Mouse (Mus musculus) forebrain, embryonic 11.5 days (tissue): ENCODE measurements around the gene Ccnd3. TPM values are rescaled to one million over a fixed set of nuclear protein-coding genes. Genes with fewer than 3 reads are reported as not detected.

Experiments used
- ATAC-seq: fragments of 200-750 bp; cut with Nextera tagmentation; replicated peaks from 2 replicates; pipeline ENCODE4 v1.8.0; 2017; ENCODE audit warnings: moderate TSS enrichment; ENCODE audit not compliant: low FRiP score
- DNase-seq: peaks from one replicate; pipeline ENCODE4 v3.0.0-alpha.2; 2017; ENCODE audit warnings: low spot score
- H3K27ac ChIP-seq: fragments of 300-500 bp; sonication (generic); 2 replicates; pipeline ENCODE4 v1.5.1; 2014; ENCODE audit warnings: low read depth, low read length
- H3K27me3 ChIP-seq: fragments of 300-500 bp; sonication (generic); 2 replicates; pipeline ENCODE4 v1.6.1; 2014; ENCODE audit warnings: mild to moderate bottlenecking, low read length, mixed read lengths; ENCODE audit not compliant: control insufficient read depth, insufficient read depth
- H3K36me3 ChIP-seq: fragments of 300-500 bp; sonication (generic); 2 replicates; pipeline ENCODE4 v1.6.1; 2014; ENCODE audit warnings: mild to moderate bottlenecking, low read length, moderate library complexity, mixed read lengths; ENCODE audit not compliant: control insufficient read depth, insufficient read depth
- H3K4me1 ChIP-seq: fragments of 300-500 bp; sonication (generic); replicated peaks from 2 replicates; pipeline ENCODE4 v1.6.1; 2014; ENCODE audit warnings: low read length, mixed read lengths; ENCODE audit not compliant: control insufficient read depth, insufficient read depth
- H3K4me2 ChIP-seq: fragments of 300-500 bp; sonication (generic); 2 replicates; pipeline ENCODE4 v1.6.1; 2014; ENCODE audit warnings: low read depth, mild to moderate bottlenecking, low read length, moderate library complexity, mixed read lengths; ENCODE audit not compliant: severe bottlenecking
- H3K4me3 ChIP-seq: fragments of 300-500 bp; sonication (generic); 2 replicates; pipeline ENCODE4 v1.5.1; 2014; ENCODE audit warnings: low read depth, low read length
- H3K9ac ChIP-seq: fragments of 300-500 bp; sonication (generic); 2 replicates; pipeline ENCODE4 v1.6.1; 2014; ENCODE audit warnings: low read length
- H3K9me3 ChIP-seq: fragments of 300-500 bp; sonication (generic); 2 replicates; pipeline ENCODE4 v1.6.1; 2016; ENCODE audit warnings: low read length, mixed read lengths; ENCODE audit not compliant: control insufficient read depth
- WGBS: fragments of 180-500 bp; shearing (Covaris S2); extraction: QIAGEN DNeasy Blood & Tissue Kit; methylation state at CpG from one replicate; pipeline ENCODE4 v1.1.7; 2014; 5-methylcytosine and 5-hydroxymethylcytosine counted together
- polyA plus RNA-seq: library from polyadenylated mRNA; unstranded; fragments of >200 nt; fragmentation: Nextera tagmentation; extraction: Ambion mirVana; gene quantifications from 2 replicates; pipeline ENCODE4 v1.2.1, GENCODE M21; 2014

Ccnd3 gene
- polyA plus RNA-seq, 1 experiment from 2014 or later, result 253 TPM

- ATAC-seq (no peak), DNase-seq (no peak)
- Histone ChIP-seq H3K4me1 (no peaks in the 10 kb centered on the region), H3K27me3 (peaks cover 14% of the 10 kb centered on the region), H3K9ac (no peak overlapping the region), H3K9me3 (no peaks in the 10 kb centered on the region), H3K4me3 (no peak overlapping the region), H3K36me3 (no peaks in the 10 kb centered on the region), H3K4me2 (no peak overlapping the region), H3K27ac (no peak overlapping the region)
- 52% methylated on average over 15 of the region's 15 CpGs for WGBS
Observed at GRCm38 (mm10) chr17:47472435-47473350, 32.2 kb upstream of the Ccnd3 start.

- Histone ChIP-seq H3K4me1 (no peaks in the 10 kb centered on the region), H3K27ac (no peak overlapping the region), H3K4me2 (no peak overlapping the region), H3K9ac (no peak overlapping the region), H3K27me3 (peaks cover 7% of the 10 kb centered on the region), H3K9me3 (no peaks in the 10 kb centered on the region), H3K4me3 (no peak overlapping the region), H3K36me3 (no peaks in the 10 kb centered on the region)
- ATAC-seq, result no peak
- DNase-seq, result peak; percentile 71
- 14% methylated on average over 8 of the region's 8 CpGs for WGBS
Observed at GRCm38 (mm10) chr17:47473434-47473974, 31.3 kb upstream of the Ccnd3 start.

DNA sequence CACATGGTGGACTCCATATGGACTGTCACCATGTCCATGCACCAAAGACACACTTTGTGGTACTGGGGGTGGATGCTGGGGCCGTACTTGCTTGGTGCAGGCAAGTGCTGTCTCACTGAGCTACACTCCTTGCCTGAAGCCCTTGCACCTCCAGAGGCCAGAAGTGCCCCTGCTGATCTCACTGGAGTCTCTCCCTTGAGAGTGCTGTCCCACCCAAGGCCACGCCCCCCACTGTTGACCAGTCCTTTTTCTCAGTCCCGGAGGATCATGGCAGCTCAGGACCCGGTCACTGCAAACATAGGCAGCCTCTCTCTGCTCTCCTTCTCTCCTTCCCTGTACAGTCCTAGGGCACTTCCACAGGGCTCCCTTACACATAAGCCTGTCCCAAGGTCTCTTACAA is 30.6 kb upstream of the Ccnd3 start:
- no peak overlapping the region for H3K4me3 ChIP-seq
- ATAC-seq, result no peak
- 86% methylated on average over 4 of the region's 4 CpGs for WGBS
- H3K27me3 ChIP-seq, result no peaks in the 10 kb centered on the region; the same call in none of the 2 replicates
- no peak overlapping the region for H3K4me2 ChIP-seq
- no peaks in the 10 kb centered on the region for H3K9me3 ChIP-seq
- no peak for DNase-seq
- no peak overlapping the region for H3K27ac ChIP-seq
- no peak overlapping the region for H3K9ac ChIP-seq
- H3K36me3 ChIP-seq, result no peaks in the 10 kb centered on the region
- H3K4me1 ChIP-seq, result no peaks in the 10 kb centered on the region

GRCm38 (mm10) chr17:47475181-47475580 is 29.7 kb upstream of the Ccnd3 start:
- Histone ChIP-seq H3K27me3 (no peaks in the 10 kb centered on the region), H3K27ac (no peak overlapping the region), H3K36me3 (no peaks in the 10 kb centered on the region), H3K9me3 (no peaks in the 10 kb centered on the region), H3K4me1 (no peaks in the 10 kb centered on the region), H3K4me2 (no peak overlapping the region), H3K4me3 (no peak overlapping the region), H3K9ac (no peak overlapping the region)
- no peak for DNase-seq
- WGBS, result 89% methylated on average over 4 of the region's 4 CpGs
- no peak for ATAC-seq

DNA sequence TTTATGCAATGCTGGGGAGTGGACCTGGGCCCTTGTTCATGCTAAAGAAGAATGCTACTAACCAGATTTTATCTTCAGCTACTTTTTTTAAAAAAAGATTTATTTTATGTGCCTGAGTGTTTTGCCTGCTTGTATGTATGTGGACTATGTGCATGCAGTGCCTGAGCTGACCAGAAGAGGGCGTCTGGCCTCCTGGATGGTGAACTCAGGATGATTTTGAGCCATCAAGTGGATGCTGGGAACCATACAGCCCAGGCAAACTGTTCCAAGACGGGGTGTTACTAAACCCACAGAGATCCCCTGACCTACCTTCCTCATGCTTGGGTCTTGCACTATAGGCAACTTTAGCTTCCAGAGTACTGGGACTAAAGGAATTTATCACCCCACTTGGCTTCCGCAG is 29.1 kb upstream of the Ccnd3 start:
- ATAC-seq, result no peak
- H3K36me3 ChIP-seq, result no peaks in the 10 kb centered on the region
- H3K4me3 ChIP-seq, result no peak overlapping the region
- H3K9me3 ChIP-seq, result no peaks in the 10 kb centered on the region
- no peak overlapping the region for H3K4me2 ChIP-seq
- DNase-seq, result no peak
- no peaks in the 10 kb centered on the region for H3K4me1 ChIP-seq
- H3K9ac ChIP-seq, result no peak overlapping the region
- no peaks in the 10 kb centered on the region for H3K27me3 ChIP-seq
- H3K27ac ChIP-seq, result no peak overlapping the region
- WGBS, result 63% methylated on average over 3 of the region's 3 CpGs

GRCm38 (mm10) chr17:47479887-47480286 is 25.0 kb upstream of the Ccnd3 start:
- H3K9me3 ChIP-seq, result no peaks in the 10 kb centered on the region
- no peak for DNase-seq
- 69% methylated on average over 3 of the region's 3 CpGs for WGBS
- no peak overlapping the region for H3K4me2 ChIP-seq
- no peak overlapping the region for H3K27ac ChIP-seq
- no peak overlapping the region for H3K9ac ChIP-seq
- no peaks in the 10 kb centered on the region for H3K27me3 ChIP-seq
- H3K4me1 ChIP-seq, result no peaks in the 10 kb centered on the region; the same call in 1 of the 2 replicates
- no peaks in the 10 kb centered on the region for H3K36me3 ChIP-seq
- ATAC-seq, result no peak
- no peak overlapping the region for H3K4me3 ChIP-seq

DNA sequence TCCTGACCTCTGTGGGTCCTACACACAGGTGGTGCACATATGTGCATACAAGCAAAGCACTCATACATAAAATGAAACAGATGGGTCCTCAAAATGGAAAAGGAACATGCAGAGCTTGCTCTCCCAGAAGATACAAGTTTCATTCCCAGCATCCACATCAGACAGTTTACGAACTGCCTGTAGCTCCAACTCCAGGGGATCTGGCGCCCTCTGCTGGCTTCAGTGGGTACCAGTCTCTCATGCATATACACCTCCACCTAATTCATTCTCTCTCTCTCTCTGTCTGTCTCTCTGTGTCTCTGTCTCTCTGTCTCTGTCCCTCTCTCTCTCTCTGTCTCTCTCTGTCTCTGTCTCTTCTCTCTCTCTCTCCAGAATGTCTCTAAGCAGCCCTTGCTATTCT is 22.4 kb upstream of the Ccnd3 start:
- no peak overlapping the region for H3K4me3 ChIP-seq
- H3K27me3 ChIP-seq, result no peaks in the 10 kb centered on the region
- no peak overlapping the region for H3K27ac ChIP-seq
- peaks cover 3% of the 10 kb centered on the region; the same call in 1 of the 2 replicates for H3K4me1 ChIP-seq
- no peaks in the 10 kb centered on the region for H3K9me3 ChIP-seq
- no peak overlapping the region for H3K4me2 ChIP-seq
- WGBS, result 38% methylated on average over 2 of the region's 2 CpGs
- ATAC-seq, result no peak
- DNase-seq, result peak; percentile 84
- no peaks in the 10 kb centered on the region for H3K36me3 ChIP-seq
- no peak overlapping the region for H3K9ac ChIP-seq

DNA sequence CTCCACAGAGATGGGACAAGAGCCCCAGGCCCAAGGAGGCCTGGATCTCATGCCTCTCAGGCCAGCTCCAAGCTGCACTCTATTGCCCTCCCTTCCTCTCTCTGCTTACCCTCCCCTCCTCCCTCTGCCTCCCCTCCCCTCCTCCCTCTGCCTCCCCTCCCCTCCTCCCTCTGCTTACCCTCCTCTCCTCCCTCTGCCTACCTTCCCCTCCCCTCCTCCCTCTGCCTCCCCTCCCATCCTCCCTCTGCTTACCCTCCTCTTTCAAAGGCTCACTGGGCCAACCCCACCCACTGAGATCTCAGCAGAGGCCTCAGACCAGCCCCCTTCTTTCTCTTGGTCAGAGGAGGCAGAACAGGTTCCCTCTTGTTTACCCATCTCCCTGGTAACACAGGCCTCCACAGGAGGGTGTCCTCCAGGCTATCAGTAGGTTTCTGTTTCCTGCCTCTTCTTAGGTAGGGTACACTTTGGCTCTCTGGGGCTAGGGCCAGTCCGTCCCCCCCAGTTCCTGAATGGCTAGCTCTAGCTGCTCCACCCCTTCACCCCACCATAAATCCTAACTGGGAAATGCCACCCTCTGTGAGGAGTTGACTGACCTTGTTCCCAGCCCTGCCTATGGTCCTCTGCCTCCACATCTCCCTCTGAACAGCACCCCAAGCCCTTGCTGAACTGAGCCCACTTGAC is 20.5 kb upstream of the Ccnd3 start:
- ATAC-seq (peak; percentile 15; the same call in 1 of the 2 replicates), DNase-seq (peak; percentile 57)
- no peak overlapping the region for H3K27ac ChIP-seq
- no peak overlapping the region for H3K4me3 ChIP-seq
- H3K36me3 ChIP-seq, result no peaks in the 10 kb centered on the region
- no peaks in the 10 kb centered on the region for H3K9me3 ChIP-seq
- no peak overlapping the region for H3K9ac ChIP-seq
- peaks cover 3% of the 10 kb centered on the region; the same call in 1 of the 2 replicates for H3K4me1 ChIP-seq
- no peaks in the 10 kb centered on the region for H3K27me3 ChIP-seq
- H3K4me2 ChIP-seq, result no peak overlapping the region
- 0% methylated on average over 1 of the region's 1 CpGs for WGBS
